Comparison of ENCODE assay signal across 15 mouse cellular contexts in genomic region chr15:8896856-8897255, GRCm38 (mm10).
DNase-seq lines count a peak whose midpoint lies in the region; ATAC-seq and TF ChIP-seq lines count a peak whose summit lies in the region.
"Had no signal": no experiment of that assay in that cellular context is flagged by ENCODE, and none has a peak within 500 bp of the region (broad histone marks: within the 10 kb centered on the region; RNA-seq: fewer than 3 reads in every experiment).

No protein-coding gene starts in this region.

- no peak for TF ChIP-seq POLR2A in CH12.LX (IDR thresholded peaks at IDR 0.05; ENCODE audit: low read depth, low read length)

- H3K27ac ChIP-seq in liver, embryonic 15.5 days (replicated peaks), result no peak overlapping the region
- no peak overlapping the region for H3K27ac ChIP-seq in liver, embryonic 11.5 days (ENCODE audit: low read depth, low read length)
- no peak overlapping the region for H3K27ac ChIP-seq in CH12.LX (ENCODE audit: insufficient read depth, low read depth)
- H3K27ac ChIP-seq in midbrain, embryonic 13.5 days, result no peak overlapping the region
- H3K27ac ChIP-seq: embryonic facial prominence, embryonic 12.5 days; forebrain, embryonic 12.5 days; gastrocnemius, adult 2 months; hindbrain, embryonic 10.5 days; hindbrain, embryonic 14.5 days; intestine, embryonic 15.5 days had no signal

- ATAC-seq in liver, embryonic 15.5 days (ENCODE audit: insufficient read depth), result no peak
- ATAC-seq in liver, embryonic 11.5 days (replicated peaks; ENCODE audit: low FRiP score), result no peak
- ATAC-seq in midbrain, embryonic 13.5 days, result no peak
- ATAC-seq: intestine, embryonic 15.5 days had no signal

- H3K4me2 ChIP-seq in liver, embryonic 15.5 days, result 0 out of 2 replicates have a peak overlapping the region, but pooled peaks have one; percentile 34
- H3K4me2 ChIP-seq in liver, embryonic 11.5 days, result no peak overlapping the region
- peak overlapping the region; percentile 44; the same call in 1 of the 2 replicates for H3K4me2 ChIP-seq in CH12.LX (ENCODE audit: insufficient read depth, low read depth, poor library complexity, severe bottlenecking)
- H3K4me2 ChIP-seq in midbrain, embryonic 13.5 days (replicated peaks), result no peak overlapping the region
- H3K4me2 ChIP-seq: embryonic facial prominence, embryonic 12.5 days; forebrain, embryonic 12.5 days; heart, embryonic 12.5 days; hindbrain, embryonic 14.5 days; intestine, embryonic 15.5 days had no signal

- peaks cover 11% of the 10 kb centered on the region for H3K4me1 ChIP-seq in liver, embryonic 15.5 days (replicated peaks)
- peaks cover 9% of the 10 kb centered on the region for H3K4me1 ChIP-seq in liver, embryonic 11.5 days (replicated peaks; ENCODE audit: control insufficient read depth, insufficient read depth, low read length)
- H3K4me1 ChIP-seq in CH12.LX (ENCODE audit: control insufficient read depth in 1 of 2, insufficient read depth in 2 of 2), result no peaks in the 10 kb centered on the region
- H3K4me1 ChIP-seq in midbrain, embryonic 13.5 days (replicated peaks), result no peaks in the 10 kb centered on the region
- H3K4me1 ChIP-seq: embryonic facial prominence, embryonic 12.5 days; forebrain, embryonic 12.5 days; heart, embryonic 12.5 days; hindbrain, embryonic 10.5 days; intestine, embryonic 15.5 days had no signal

- no peak overlapping the region for H3K9ac ChIP-seq in liver, embryonic 15.5 days
- H3K9ac ChIP-seq in liver, embryonic 11.5 days (ENCODE audit: low read depth, low read length), result no peak overlapping the region
- no peak overlapping the region for H3K9ac ChIP-seq in CH12.LX (ENCODE audit: insufficient read depth, low read depth)
- H3K9ac ChIP-seq in midbrain, embryonic 13.5 days (replicated peaks), result no peak overlapping the region
- H3K9ac ChIP-seq: embryonic facial prominence, embryonic 12.5 days; forebrain, embryonic 12.5 days; heart, embryonic 12.5 days; hindbrain, embryonic 14.5 days; intestine, embryonic 15.5 days had no signal

- no peaks in the 10 kb centered on the region for H3K27me3 ChIP-seq in liver, embryonic 15.5 days
- H3K27me3 ChIP-seq in liver, embryonic 11.5 days (replicated peaks; ENCODE audit: control insufficient read depth, insufficient read depth, low read length), result no peaks in the 10 kb centered on the region
- H3K27me3 ChIP-seq in CH12.LX (replicated peaks), result no peaks in the 10 kb centered on the region
- no peaks in the 10 kb centered on the region for H3K27me3 ChIP-seq in midbrain, embryonic 13.5 days
- H3K27me3 ChIP-seq: embryonic facial prominence, embryonic 12.5 days; forebrain, embryonic 12.5 days; heart, embryonic 12.5 days; intestine, embryonic 15.5 days had no signal

- no peak for DNase-seq in liver, embryonic 11.5 days (ENCODE audit: low spot score)
- DNase-seq in 416B (ENCODE audit: low read depth), result peak; percentile 11
- no peak for DNase-seq in CH12.LX (ENCODE audit: extremely low read depth)
- DNase-seq in NIH3T3 (ENCODE audit: low read depth), result peak; percentile 66
- no peak for DNase-seq in embryo, embryonic 10 days (ENCODE audit: low spot score)
- DNase-seq in spleen, postnatal 10 days (ENCODE audit: low spot score in 2 of 2), result no peak

- no peak for TF ChIP-seq RAD21 in CH12.LX (IDR thresholded peaks at IDR 0.05; ENCODE audit: low read depth, low read length)

- no peaks in the 10 kb centered on the region for H3K9me3 ChIP-seq in liver, embryonic 15.5 days (replicated peaks)
- no peaks in the 10 kb centered on the region for H3K9me3 ChIP-seq in liver, embryonic 11.5 days (ENCODE audit: control insufficient read depth, low read length)
- no peaks in the 10 kb centered on the region for H3K9me3 ChIP-seq in CH12.LX (replicated peaks; ENCODE audit: low read length)
- no peaks in the 10 kb centered on the region for H3K9me3 ChIP-seq in midbrain, embryonic 13.5 days
- H3K9me3 ChIP-seq: embryonic facial prominence, embryonic 12.5 days; forebrain, embryonic 12.5 days; heart, embryonic 12.5 days; hindbrain, embryonic 10.5 days; intestine, embryonic 15.5 days had no signal

- H3K4me3 ChIP-seq in liver, embryonic 15.5 days (replicated peaks), result no peak overlapping the region
- no peak overlapping the region for H3K4me3 ChIP-seq in liver, embryonic 11.5 days (ENCODE audit: low read depth, low read length)
- H3K4me3 ChIP-seq in CH12.LX (replicated peaks in 1 of 3; ENCODE audit: low read depth in 2 of 3, low read length in 2 of 3, poor library complexity in 1 of 3), result no peak overlapping the region
- no peak overlapping the region for H3K4me3 ChIP-seq in midbrain, embryonic 13.5 days (replicated peaks)
- H3K4me3 ChIP-seq: embryonic facial prominence, embryonic 12.5 days; forebrain, embryonic 12.5 days; gastrocnemius, adult 2 months; heart, embryonic 12.5 days; hindbrain, embryonic 10.5 days; intestine, embryonic 15.5 days had no signal

- no peak for TF ChIP-seq CTCF in CH12.LX (conservative IDR thresholded peaks at IDR 0.05 in 1 of 2, IDR thresholded peaks at IDR 0.05 in 1 of 2; ENCODE audit: low read depth in 2 of 2, low read length in 2 of 2)

- in situ Hi-C loops in CH12.LX (cut with MboI; ENCODE audit: low pct_ligation_motif_present, low pct_unique_long_range_greater_than_20kb, low sequenced_read_pairs), result loop anchor here (10.0 kb wide), 1 partner anchor 262 kb away; no protein-coding TSS in a partner anchor

- dilution Hi-C loops in CH12.LX (cut with MboI; ENCODE audit: extremely low pct_ligation_motif_present, extremely low pct_unique_long_range_greater_than_20kb, low sequenced_read_pairs), result no loop called here

- 61% methylated on average over 2 of the region's 2 CpGs for WGBS in liver, embryonic 15.5 days (ENCODE audit: insufficient replicate concordance)
- WGBS in liver, embryonic 11.5 days, result 80% methylated on average over 2 of the region's 2 CpGs
- 89% methylated on average over 2 of the region's 2 CpGs for WGBS in midbrain, embryonic 13.5 days

- no peaks in the 10 kb centered on the region for H3K79me2 ChIP-seq in CH12.LX (replicated peaks; ENCODE audit: control insufficient read depth, extremely low read depth, insufficient read depth, poor library complexity, severe bottlenecking)

- no peaks in the 10 kb centered on the region for H3K36me3 ChIP-seq in liver, embryonic 15.5 days (replicated peaks)
- H3K36me3 ChIP-seq in liver, embryonic 11.5 days (ENCODE audit: control insufficient read depth, insufficient read depth, low read length), result no peaks in the 10 kb centered on the region
- H3K36me3 ChIP-seq in CH12.LX (replicated peaks in 1 of 2; ENCODE audit: control insufficient read depth in 1 of 2, insufficient read depth in 1 of 2, low read length in 1 of 2), result no peaks in the 10 kb centered on the region
- H3K36me3 ChIP-seq in midbrain, embryonic 13.5 days, result no peaks in the 10 kb centered on the region
- H3K36me3 ChIP-seq: embryonic facial prominence, embryonic 12.5 days; forebrain, embryonic 12.5 days; heart, embryonic 12.5 days; hindbrain, embryonic 10.5 days; intestine, embryonic 15.5 days had no signal

- TF ChIP-seq EP300 in CH12.LX (IDR thresholded peaks at IDR 0.05; ENCODE audit: low read length), result no peak

TF ChIP-seq in CH12.LX, 34 proteins besides CTCF, POLR2A, EP300 and RAD21:
- TF ChIP-seq JUND (conservative IDR thresholded peaks at IDR 0.05; ENCODE audit: low read depth, low read length) (no peak), MYC (IDR thresholded peaks at IDR 0.05; ENCODE audit: low read depth, low read length) (no peak), USF1 (IDR thresholded peaks at IDR 0.05; ENCODE audit: low read depth, low read length) (no peak)

Comparison
In these comparisons a context has a peak if more than half of its experiments do, and no peak if none do; other contexts are left out.
1. H3K4me2 ChIP-seq: peak in liver, embryonic 15.5 days (single experiment) and CH12.LX (single experiment); none in liver, embryonic 11.5 days (single experiment) and midbrain, embryonic 13.5 days (single experiment).
2. DNase-seq: peak in 416B (single experiment) and NIH3T3 (single experiment); none in liver, embryonic 11.5 days (single experiment), CH12.LX (single experiment), embryo, embryonic 10 days (single experiment) and spleen, postnatal 10 days (0 of 2).